Mouse (Mus musculus) CH12.LX (cell line): Measurements from ENCODE around the gene Dpf1. TPM values are rescaled to one million over a fixed set of nuclear protein-coding genes. Genes with fewer than 3 reads are reported as not detected.

Experiments
- DNase-seq: peaks from one replicate; pipeline ENCODE4 v3.0.0-alpha.2; 2013; ENCODE audit errors: extremely low read depth
- H3K27ac ChIP-seq: 2 replicates; pipeline ENCODE4 v1.5.1; 2012; ENCODE audit warnings: low read depth, mild to moderate bottlenecking, control low read depth, moderate library complexity; ENCODE audit not compliant: insufficient read depth
- H3K27me3 ChIP-seq: replicated peaks from 2 replicates; pipeline ENCODE3; 2012; ENCODE audit warnings: inconsistent platforms
- H3K36me3 ChIP-seq, 2 experiments: replicated peaks in 1 of 2; 2 replicates each; pipeline versions ENCODE3 to v1.6.1; 2012; ENCODE audit warnings: inconsistent platforms in 1 of 2, low read length in 1 of 2, mild to moderate bottlenecking in 1 of 2, mixed read lengths in 1 of 2, moderate library complexity in 1 of 2; ENCODE audit not compliant: control insufficient read depth in 1 of 2, insufficient read depth in 1 of 2
- H3K4me1 ChIP-seq, 2 experiments: 2 replicates each; pipeline ENCODE4 v1.6.1; 2012; ENCODE audit warnings: inconsistent platforms in 1 of 2, moderate library complexity in 1 of 2; ENCODE audit not compliant: insufficient read depth in 2 of 2, control insufficient read depth in 1 of 2
- H3K4me2 ChIP-seq: 2 replicates; pipeline ENCODE4 v1.6.1; 2012; ENCODE audit warnings: low read depth, mild to moderate bottlenecking, control low read depth; ENCODE audit not compliant: poor library complexity, insufficient read depth, severe bottlenecking
- H3K4me3 ChIP-seq, 3 experiments: fragments of 150-350 bp in 1 of 3; sonication (generic) in 1 of 3; replicated peaks in 1 of 3; 2 replicates each; pipeline versions ENCODE3 to v1.5.1; 2011 to 2012; ENCODE audit warnings: low read depth in 2 of 3, low read length in 2 of 3, mild to moderate bottlenecking in 2 of 3, moderate library complexity in 2 of 3, control low read depth in 1 of 3, improper control_type of control experiment in 1 of 3, inconsistent platforms in 1 of 3, mixed read lengths in 1 of 3; ENCODE audit not compliant: poor library complexity in 1 of 3
- H3K79me2 ChIP-seq: replicated peaks from 2 replicates; pipeline ENCODE4 v1.6.1; 2012; ENCODE audit warnings: mild to moderate bottlenecking, moderate library complexity; ENCODE audit not compliant: control insufficient read depth, poor library complexity, insufficient read depth, severe bottlenecking; ENCODE audit errors: extremely low read depth
- H3K9ac ChIP-seq: 2 replicates; pipeline ENCODE4 v1.6.1; 2012; ENCODE audit warnings: low read depth, mild to moderate bottlenecking, control low read depth, moderate library complexity; ENCODE audit not compliant: insufficient read depth
- H3K9me3 ChIP-seq: replicated peaks from 2 replicates; pipeline ENCODE3; 2012; ENCODE audit warnings: low read length, inconsistent platforms, mixed read lengths
- BHLHE40 ChIP-seq: IDR thresholded peaks from 2 replicates; pipeline ENCODE4 v1.6.1; 2011; ENCODE audit warnings: mild to moderate bottlenecking, low read depth, low read length, improper control_type of control experiment
- CHD1 ChIP-seq: IDR thresholded peaks from 2 replicates; pipeline ENCODE4 v1.6.1; 2012; ENCODE audit warnings: low read depth, low read length, improper control_type of control experiment, inconsistent platforms
- CTCF ChIP-seq, 2 experiments: IDR thresholded peaks in 1 of 2; conservative IDR thresholded peaks in 1 of 2; 2 replicates each; pipeline ENCODE4 v1.5.1; 2011 to 2012; ENCODE audit warnings: low read depth in 2 of 2, low read length in 2 of 2, improper control_type of control experiment in 1 of 2, inconsistent platforms in 1 of 2, mild to moderate bottlenecking in 1 of 2, moderate library complexity in 1 of 2
- EP300 ChIP-seq: IDR thresholded peaks from 2 replicates; pipeline ENCODE4 v1.6.1; 2011; ENCODE audit warnings: low read length, improper control_type of control experiment
- ETS1 ChIP-seq: conservative IDR thresholded peaks from 2 replicates; pipeline ENCODE4 v1.6.1; 2012; ENCODE audit warnings: low read depth, mild to moderate bottlenecking, inconsistent platforms, low read length, improper control_type of control experiment, moderate library complexity
- JUN ChIP-seq: IDR thresholded peaks from 2 replicates; pipeline ENCODE4 v1.6.1; 2011; ENCODE audit warnings: low read depth, mild to moderate bottlenecking, low read length, improper control_type of control experiment, moderate library complexity; ENCODE audit not compliant: insufficient read depth
- MAFK ChIP-seq: IDR thresholded peaks from 2 replicates; pipeline ENCODE4 v1.6.1; 2011; ENCODE audit warnings: low read length, improper control_type of control experiment; ENCODE audit not compliant: insufficient replicate concordance
- MAX ChIP-seq: IDR thresholded peaks from 2 replicates; pipeline ENCODE4 v1.6.1; 2011; ENCODE audit warnings: low read length, improper control_type of control experiment
- MAZ ChIP-seq: IDR thresholded peaks from 2 replicates; pipeline ENCODE4 v1.6.1; 2012; ENCODE audit warnings: low read depth, mild to moderate bottlenecking, inconsistent platforms, low read length, improper control_type of control experiment, moderate library complexity
- MYC ChIP-seq: IDR thresholded peaks from 2 replicates; pipeline ENCODE4 v1.6.1; 2011; ENCODE audit warnings: low read depth, mild to moderate bottlenecking, improper control_type of control experiment, low read length
- NRF1 ChIP-seq: IDR thresholded peaks from 2 replicates; pipeline ENCODE4 v1.6.1; 2014; ENCODE audit warnings: low read depth, mild to moderate bottlenecking, inconsistent platforms, low read length, improper control_type of control experiment, moderate library complexity
- PAX5 ChIP-seq: IDR thresholded peaks from 2 replicates; pipeline ENCODE4 v1.6.1; 2012; ENCODE audit warnings: low read length, inconsistent platforms, mixed read lengths
- SMC3 ChIP-seq: IDR thresholded peaks from 2 replicates; pipeline ENCODE4 v1.6.1; 2011; ENCODE audit warnings: low read depth, low read length, improper control_type of control experiment
- TBP ChIP-seq: conservative IDR thresholded peaks from 2 replicates; pipeline ENCODE4 v1.6.1; 2011; ENCODE audit warnings: low read depth, low read length, improper control_type of control experiment
- TCF12 ChIP-seq: IDR thresholded peaks from 2 replicates; pipeline ENCODE4 v1.6.1; 2014; ENCODE audit warnings: low read depth, mild to moderate bottlenecking, inconsistent platforms, low read length, improper control_type of control experiment
- ZC3H11A ChIP-seq: IDR thresholded peaks from 2 replicates; pipeline ENCODE4 v1.6.1; 2012; ENCODE audit warnings: low read depth, mild to moderate bottlenecking, inconsistent platforms, low read length, improper control_type of control experiment
- dilution Hi-C: fragments of 300-500 bp; cut with MboI; formaldehyde crosslinking; loops from 2 replicates; pipeline ENCODE4 v1.14.3; 2020; ENCODE audit warnings: low sequenced_read_pairs; ENCODE audit not compliant: extremely low pct_unique_long_range_greater_than_20kb, extremely low pct_ligation_motif_present
- in situ Hi-C: fragments of 300-500 bp; cut with MboI; formaldehyde crosslinking; loops from 3 replicates; pipeline ENCODE4 v1.14.3; 2019; ENCODE audit warnings: low sequenced_read_pairs, low pct_ligation_motif_present, low pct_unique_long_range_greater_than_20kb, mixed read lengths
- polyA plus RNA-seq: library from polyadenylated mRNA; unstranded; fragments of >175 nt; gene quantifications from 2 replicates; pipeline ENCODE4 v1.2.1, GENCODE M21; 2012; ENCODE audit warnings: low read depth; ENCODE audit not compliant: insufficient read length
- total RNA-seq, 2 experiments: library from RNA; depleted of rRNA; stranded (reverse); fragments of 300-350 nt in 1 of 2; fragments of >200 nt in 1 of 2; gene quantifications; 2 replicates each; pipeline ENCODE4 v1.2.3; 2012 to 2014

Gene Dpf1
- total and polyA plus RNA-seq, 3 experiments: 0.38 to 3.0 (median 0.97) TPM

- in situ Hi-C loops (loop anchor here (5.0 kb wide), 2 partner anchors 36 to 241 kb away; no protein-coding TSS in a partner anchor), dilution Hi-C loops (no loop called here)
- no peak overlapping the region for H3K9ac ChIP-seq
- DNase-seq: no peak
- H3K79me2 ChIP-seq: no peaks in the 10 kb centered on the region
- H3K4me2 ChIP-seq: no peak overlapping the region
- H3K27me3 ChIP-seq: peaks cover 19% of the 10 kb centered on the region
- H3K9me3 ChIP-seq: no peaks in the 10 kb centered on the region
- no peaks in the 10 kb centered on the region for H3K36me3 ChIP-seq
- H3K27ac ChIP-seq: no peak overlapping the region
- no peak overlapping the region for H3K4me3 ChIP-seq
- peaks cover 5 to 48% of the 10 kb centered on the region in 2 experiments for H3K4me1 ChIP-seq
- TF ChIP-seq MAZ (no peak), SMC3 (no peak), CTCF (conservative IDR thresholded peaks at IDR 0.05 in 1 of 2, IDR thresholded peaks at IDR 0.05 in 1 of 2; ENCODE audit: low read depth in 2 of 2, low read length in 2 of 2) (no peak), PAX5 (no peak), ETS1 (no peak), MAFK (no peak), MYC (no peak), CHD1 (no peak), NRF1 (no peak), ZC3H11A (no peak), JUN (no peak), BHLHE40 (no peak), MAX (no peak), TBP (no peak)
Measured at GRCm38 (mm10) chr7:29293131-29294065, 10.4 kb upstream of the Dpf1 start.

GRCm38 (mm10) chr7:29294111-29294761, 9.5 kb upstream of the Dpf1 start:
- no peaks in the 10 kb centered on the region for H3K79me2 ChIP-seq
- H3K36me3 ChIP-seq: no peaks in the 10 kb centered on the region
- dilution Hi-C loops: no loop called here
- no peaks in the 10 kb centered on the region for H3K9me3 ChIP-seq
- no peak overlapping the region for H3K9ac ChIP-seq
- no peak overlapping the region for H3K27ac ChIP-seq
- no peak overlapping the region for H3K4me3 ChIP-seq
- DNase-seq: peak; percentile 64
- H3K4me1 ChIP-seq: peaks cover 5 to 48% of the 10 kb centered on the region in 2 experiments
- TF ChIP-seq TCF12 (0 out of 2 replicates have a peak, but pooled peaks have one; percentile 19), EP300 (peak; percentile 61), ETS1 (no peak)
- TF ChIP-seq, all 38 proteins: peak for 2
- Histone ChIP-seq H3K4me2 (no peak overlapping the region), H3K27me3 (peaks cover 23% of the 10 kb centered on the region)
- in situ Hi-C loops: loop anchor here (5.0 kb wide), 2 partner anchors 37 to 242 kb away; no protein-coding TSS in a partner anchor
